ENCODE assay signal across 19 mouse cellular contexts in the genomic region with DNA sequence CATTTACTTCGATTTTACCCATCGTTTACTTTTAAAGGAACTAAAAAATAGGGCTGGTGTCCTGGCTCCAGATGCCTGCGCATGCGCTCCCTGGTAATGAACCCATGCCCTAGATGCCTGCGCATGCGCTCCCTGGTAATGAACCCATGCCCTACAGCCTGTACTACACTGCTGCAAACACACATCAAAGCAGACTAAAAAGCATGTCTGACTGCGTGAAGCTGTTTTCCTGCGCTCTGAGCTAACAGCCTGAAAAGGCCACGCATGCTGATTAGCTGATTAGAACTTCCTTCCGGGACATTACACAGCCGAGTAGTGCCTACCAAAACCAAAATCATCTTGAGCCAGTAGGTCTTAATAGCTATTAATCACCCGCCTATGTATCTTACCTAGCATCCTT. TPM values are rescaled to one million over a fixed set of nuclear protein-coding genes. Genes with fewer than 3 reads are reported as not detected.
DNase-seq lines count a peak whose midpoint lies in the region; ATAC-seq and TF ChIP-seq lines count a peak whose summit lies in the region.
"Had no signal": no experiment of that assay in that cellular context is flagged by ENCODE, and none has a peak within 500 bp of the region (broad histone marks: within the 10 kb centered on the region; RNA-seq: fewer than 3 reads in every experiment).

No protein-coding gene starts in this region.

- no peak for TF ChIP-seq CTCF in heart, adult 2 months (IDR thresholded peaks at IDR 0.05)
- no peak for TF ChIP-seq CTCF in brain, embryonic 14.5 days (IDR thresholded peaks at IDR 0.05; ENCODE audit: borderline replicate concordance, extremely low read depth, insufficient read depth, insufficient read length)

- no peak for TF ChIP-seq EP300 in heart, adult 2 months (IDR thresholded peaks at IDR 0.05; ENCODE audit: insufficient read depth, low read depth, low read length)

- no peak overlapping the region for H3K27ac ChIP-seq in heart, adult 2 months
- H3K27ac ChIP-seq in midbrain, embryonic 13.5 days = no peak overlapping the region
- H3K27ac ChIP-seq: limb, embryonic 12.5 days; macrophage; stomach, postnatal 0 days had no signal

- no peak overlapping the region for H3K4me3 ChIP-seq in heart, adult 2 months
- H3K4me3 ChIP-seq in midbrain, embryonic 13.5 days (replicated peaks) = no peak overlapping the region
- H3K4me3 ChIP-seq: heart, embryonic 12.5 days; limb, embryonic 12.5 days; myocyte had no signal

- intact Hi-C loops in heart, adult 2 months (cut with DNase I) = no loop called here
- intact Hi-C loops in heart, postnatal 14 days (cut with DNase I) = no loop called here

- no peak overlapping the region for H3K4me2 ChIP-seq in midbrain, embryonic 13.5 days (replicated peaks)
- H3K4me2 ChIP-seq: heart, embryonic 12.5 days; limb, embryonic 12.5 days had no signal

- peak; percentile 90 for DNase-seq in heart, adult 11 months
- DNase-seq in heart, adult 2 months = no peak
- peak; percentile 17 for DNase-seq in CD4-positive helper T cell, adult 2 months (ENCODE audit: low read depth, low spot score)
- peak; percentile 22 for DNase-seq in brain, embryonic 14.5 days (ENCODE audit: low read depth)
- no peak for DNase-seq in frontal cortex, adult 2 months (ENCODE audit: extremely low spot score in 1 of 2, low spot score in 1 of 2)
- no peak for DNase-seq in heart, postnatal 14 days
- DNase-seq in B cell, adult 2 months = no peak
- DNase-seq: adrenal gland, adult 8-10 months; layer of hippocampus, postnatal 36 days; retina, postnatal 1 day; spleen, adult 18-20 months had no signal

- H3K27me3 ChIP-seq in heart, adult 2 months (ENCODE audit: control insufficient read depth, insufficient read depth, low read length) = no peaks in the 10 kb centered on the region
- H3K27me3 ChIP-seq in midbrain, embryonic 13.5 days = no peaks in the 10 kb centered on the region
- H3K27me3 ChIP-seq: heart, embryonic 12.5 days; limb, embryonic 12.5 days had no signal

- ATAC-seq in midbrain, embryonic 13.5 days = 0 out of 2 replicates have a peak, but pooled peaks have one; percentile 53
- ATAC-seq: intestine, postnatal 0 days had no signal

- no peaks in the 10 kb centered on the region for H3K79me2 ChIP-seq in heart, adult 2 months (replicated peaks; ENCODE audit: control insufficient read depth, insufficient read depth, low read length)

- H3K36me3 ChIP-seq in heart, adult 2 months (ENCODE audit: control insufficient read depth, insufficient read depth, low read length) = no peaks in the 10 kb centered on the region
- no peaks in the 10 kb centered on the region for H3K36me3 ChIP-seq in midbrain, embryonic 13.5 days
- H3K36me3 ChIP-seq: heart, embryonic 12.5 days; limb, embryonic 12.5 days had no signal

- no peak for TF ChIP-seq POLR2A in heart, adult 2 months (IDR thresholded peaks at IDR 0.05; ENCODE audit: insufficient read depth, low read depth, low read length)
- no peak for TF ChIP-seq POLR2A in brain, embryonic 14.5 days (IDR thresholded peaks at IDR 0.05; ENCODE audit: borderline replicate concordance, extremely low read depth, insufficient read depth, insufficient read length, poor library complexity, severe bottlenecking)

- WGBS in heart, adult 2 months = 58% methylated on average over 12 of the region's 12 CpGs
- 76% methylated on average over 12 of the region's 12 CpGs for WGBS in midbrain, embryonic 13.5 days

- no peaks in the 10 kb centered on the region for H3K4me1 ChIP-seq in heart, adult 2 months (ENCODE audit: control insufficient read depth, insufficient read depth, low read length)
- no peaks in the 10 kb centered on the region for H3K4me1 ChIP-seq in midbrain, embryonic 13.5 days (replicated peaks)
- H3K4me1 ChIP-seq: limb, embryonic 12.5 days had no signal

- H3K9ac ChIP-seq in heart, adult 2 months (ENCODE audit: low read depth, low read length) = no peak overlapping the region
- H3K9ac ChIP-seq in midbrain, embryonic 13.5 days (replicated peaks) = no peak overlapping the region
- H3K9ac ChIP-seq: heart, embryonic 12.5 days; limb, embryonic 12.5 days had no signal

- no peaks in the 10 kb centered on the region for H3K9me3 ChIP-seq in midbrain, embryonic 13.5 days
- H3K9me3 ChIP-seq: heart, embryonic 12.5 days; limb, embryonic 12.5 days had no signal

RNA-seq across cellular contexts. Expression of a gene that starts 16.7 kb away (rescaled TPM):
- under 1 TPM; 0.31 to 0.34 TPM for total RNA-seq in heart, adult 2 months (2021)
- polyA plus RNA-seq in heart, adult 2 months (2012; rRNA removed) = 0.18 and 0.27 TPM in 2 replicates
- polyA plus RNA-seq in brain, embryonic 14.5 days (2012; rRNA removed) = 1.3 and 1.6 TPM in 2 replicates
- polyA plus RNA-seq in midbrain, embryonic 13.5 days (2015; fragmentation: Nextera tagmentation; extraction: Ambion mirVana) = 0.70 and 0.94 TPM in 2 replicates
- 42.3 and 45.9 TPM in 2 replicates for polyA plus RNA-seq in frontal cortex, adult 2 months (2012; rRNA removed)
- total RNA-seq in heart, postnatal 14 days (2021) = under 1 TPM; 0.49 to 0.50 TPM
- total RNA-seq: gastrocnemius, adult 18-20 months had no signal
- polyA plus RNA-seq: myocyte had no signal

Comparison
In these comparisons a context has a peak if more than half of its experiments do, and no peak if none do; other contexts are left out.
1. DNase-seq: peak in heart, adult 11 months (single experiment), CD4-positive helper T cell, adult 2 months (single experiment) and brain, embryonic 14.5 days (single experiment); none in heart, adult 2 months (0 of 2), frontal cortex, adult 2 months (0 of 2), heart, postnatal 14 days (0 of 2) and B cell, adult 2 months (0 of 2).
2. RNA of a gene that starts 16.7 kb away (polyA plus RNA-seq): 42.3 to 45.9 TPM in frontal cortex, adult 2 months; 1.3 to 1.6 TPM in brain, embryonic 14.5 days, 0.70 to 0.94 TPM in midbrain, embryonic 13.5 days and 0.18 to 0.27 TPM in heart, adult 2 months; every median in the first group is over 10 times any median in the second.